Mouse (Mus musculus) stomach, embryonic 16.5 days (tissue): ENCODE data around the gene Rubcnl. TPM values are rescaled to one million over a fixed set of nuclear protein-coding genes. Genes with fewer than 3 reads are reported as not detected.

Experiments
- ATAC-seq: fragments of 200-750 bp; cut with Nextera tagmentation; 2 replicates; pipeline ENCODE4 v1.8.0; 2017; ENCODE audit warnings: moderate number of reproducible peaks, moderate TSS enrichment; ENCODE audit not compliant: insufficient read depth, low FRiP score
- H3K27ac ChIP-seq: fragments of 300-500 bp; sonication (generic); 2 replicates; pipeline ENCODE4 v1.5.1; 2014; ENCODE audit warnings: low read length
- H3K27me3 ChIP-seq: fragments of 300-500 bp; sonication (generic); 2 replicates; pipeline ENCODE4 v1.6.1; 2014; ENCODE audit warnings: low read length, control low read depth, mixed read lengths; ENCODE audit not compliant: control insufficient read depth, insufficient read depth
- H3K36me3 ChIP-seq: fragments of 300-500 bp; sonication (generic); 2 replicates; pipeline ENCODE4 v1.6.1; 2014; ENCODE audit warnings: low read length; ENCODE audit not compliant: control insufficient read depth, insufficient read depth
- H3K4me1 ChIP-seq: fragments of 300-500 bp; sonication (generic); 2 replicates; pipeline ENCODE4 v1.6.1; 2014; ENCODE audit warnings: low read length, control low read depth, mixed read lengths; ENCODE audit not compliant: control insufficient read depth, insufficient read depth
- H3K4me2 ChIP-seq: fragments of 300-500 bp; sonication (generic); 2 replicates; pipeline ENCODE4 v1.6.1; 2014; ENCODE audit warnings: low read depth, low read length, mixed read lengths
- H3K4me3 ChIP-seq: fragments of 300-500 bp; sonication (generic); replicated peaks from 2 replicates; pipeline ENCODE4 v1.5.1; 2014; ENCODE audit warnings: mild to moderate bottlenecking, low read length
- H3K9ac ChIP-seq: fragments of 300-500 bp; sonication (generic); 2 replicates; pipeline ENCODE4 v1.6.1; 2014; ENCODE audit warnings: low read length
- H3K9me3 ChIP-seq: fragments of 300-500 bp; sonication (generic); replicated peaks from 2 replicates; pipeline ENCODE4 v1.6.1; 2016; ENCODE audit warnings: low read length, control low read depth; ENCODE audit not compliant: control insufficient read depth
- WGBS: fragments of 180-500 bp; shearing (Covaris S2); extraction: QIAGEN DNeasy Blood & Tissue Kit; methylation state at CpG from one replicate; pipeline ENCODE4 v1.1.7; 2014; 5-methylcytosine and 5-hydroxymethylcytosine counted together
- polyA plus RNA-seq: library from polyadenylated mRNA; unstranded; fragments of >200 nt; fragmentation: Nextera tagmentation; extraction: Ambion mirVana; gene quantifications from 2 replicates; pipeline ENCODE4 v1.2.1, GENCODE M21; 2015

Gene Rubcnl
- polyA plus RNA-seq, 1 experiment from 2014 or later = 0.66 TPM

GRCm38 (mm10) chr14:75071091-75071490, 55.3 kb downstream of the Rubcnl start:
- no peak overlapping the region for H3K9ac ChIP-seq
- WGBS = 80% methylated on average over 15 of the region's 15 CpGs
- no peaks in the 10 kb centered on the region for H3K27me3 ChIP-seq
- no peak overlapping the region for H3K27ac ChIP-seq
- no peak for ATAC-seq
- H3K36me3 ChIP-seq = no peaks in the 10 kb centered on the region
- no peak overlapping the region for H3K4me2 ChIP-seq
- H3K4me1 ChIP-seq = no peaks in the 10 kb centered on the region
- no peak overlapping the region for H3K4me3 ChIP-seq
- H3K9me3 ChIP-seq = no peaks in the 10 kb centered on the region

DNA sequence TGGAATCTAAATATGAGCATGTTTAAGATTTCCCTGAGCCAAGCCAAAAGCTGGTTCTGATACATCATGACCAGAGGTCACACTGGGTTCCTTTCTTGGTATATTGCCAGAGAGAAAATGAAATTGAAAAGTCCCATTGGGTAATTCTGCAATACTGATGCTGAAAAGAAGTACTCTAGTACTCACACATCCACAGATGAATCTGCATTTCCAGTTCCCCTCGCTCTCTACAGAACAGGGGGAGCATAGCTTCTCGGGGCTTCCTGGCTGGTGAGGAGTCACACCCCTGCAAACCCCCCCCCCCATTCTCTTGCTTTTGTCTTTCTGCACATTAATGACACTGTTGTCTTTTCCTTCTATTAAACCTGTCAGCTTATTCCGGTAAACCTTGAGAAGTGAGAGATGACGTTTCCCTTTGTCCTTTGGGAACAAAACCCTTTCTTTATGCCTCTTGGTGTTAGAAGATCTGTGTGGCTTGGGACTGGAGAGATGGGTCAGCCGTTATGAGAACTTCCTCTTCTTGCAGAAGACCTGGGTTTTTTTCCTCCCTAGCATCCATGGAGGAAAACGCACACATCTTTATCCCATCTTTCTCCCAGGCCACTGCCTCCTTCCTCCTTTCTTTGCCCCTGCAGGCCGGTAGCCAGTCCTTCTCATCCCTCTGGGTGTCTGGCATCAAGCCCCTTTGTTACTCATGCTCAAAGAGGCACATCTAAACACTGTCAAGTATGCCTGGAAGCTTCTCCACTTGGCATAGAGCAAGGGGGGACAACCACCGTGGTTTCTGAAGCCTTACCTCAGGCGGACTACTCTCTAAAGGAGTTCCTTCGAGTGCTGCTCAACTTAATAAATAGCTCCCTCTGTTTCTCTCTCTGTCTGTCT, 59.7 kb downstream of the Rubcnl start:
- H3K9ac ChIP-seq = no peak overlapping the region
- H3K4me1 ChIP-seq = no peaks in the 10 kb centered on the region
- no peak overlapping the region for H3K4me2 ChIP-seq
- WGBS = 72% methylated on average over 10 of the region's 10 CpGs
- no peaks in the 10 kb centered on the region for H3K36me3 ChIP-seq
- no peaks in the 10 kb centered on the region for H3K9me3 ChIP-seq
- H3K27ac ChIP-seq = no peak overlapping the region
- H3K4me3 ChIP-seq = no peak overlapping the region
- H3K27me3 ChIP-seq = no peaks in the 10 kb centered on the region
- ATAC-seq = no peak

DNA sequence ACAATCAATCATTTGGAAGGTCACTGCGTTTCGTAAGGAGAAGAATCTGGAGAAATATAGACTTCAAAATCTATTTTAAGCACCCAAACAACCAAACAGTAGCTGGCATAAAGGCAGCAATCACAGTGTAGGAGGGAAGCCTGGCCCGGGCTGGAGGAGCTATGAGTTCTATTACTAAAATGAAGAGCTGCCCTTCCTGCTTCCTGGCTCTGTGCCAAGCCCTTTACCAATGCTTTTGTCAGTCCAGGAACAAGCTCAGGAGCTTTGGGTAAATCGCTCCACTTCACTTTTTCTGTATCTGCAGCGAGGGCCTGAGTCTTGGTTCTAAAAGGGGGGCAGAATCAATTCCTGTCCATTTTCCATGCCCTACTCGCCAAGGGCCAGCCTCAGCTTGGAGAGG, 62.1 kb downstream of the Rubcnl start:
- Histone ChIP-seq H3K9me3 (no peaks in the 10 kb centered on the region), H3K4me2 (no peak overlapping the region), H3K27ac (no peak overlapping the region), H3K4me1 (no peaks in the 10 kb centered on the region), H3K36me3 (no peaks in the 10 kb centered on the region), H3K27me3 (no peaks in the 10 kb centered on the region), H3K9ac (no peak overlapping the region), H3K4me3 (no peak overlapping the region)
- no peak for ATAC-seq
- 54% methylated on average over 6 of the region's 6 CpGs for WGBS

Other genes with a start within 250 kb of the Rubcnl start
- 12.4 and 13.2 TPM in 2 replicates for gene Lrch1, start 68.2 kb upstream of the Rubcnl start, polyA plus RNA-seq
- not detected in 2 replicates for gene Lrrc63, start 114.9 kb downstream of the Rubcnl start, polyA plus RNA-seq
- 64.9 and 65.3 TPM in 2 replicates for gene Lcp1, start 115.1 kb downstream of the Rubcnl start, polyA plus RNA-seq
- gene Cpb2, start 226.3 kb downstream of the Rubcnl start, polyA plus RNA-seq = 6.8 and 8.3 TPM in 2 replicates